Mouse (Mus musculus) layer of hippocampus, adult 11-12 months (tissue): Measurements from ENCODE around the gene Otoa.

ENCODE experiments used
- DNase-seq: peaks from one replicate; pipeline ENCODE4 v3.0.0; 2022; ENCODE audit warnings: low spot score

The Otoa gene

DNA sequence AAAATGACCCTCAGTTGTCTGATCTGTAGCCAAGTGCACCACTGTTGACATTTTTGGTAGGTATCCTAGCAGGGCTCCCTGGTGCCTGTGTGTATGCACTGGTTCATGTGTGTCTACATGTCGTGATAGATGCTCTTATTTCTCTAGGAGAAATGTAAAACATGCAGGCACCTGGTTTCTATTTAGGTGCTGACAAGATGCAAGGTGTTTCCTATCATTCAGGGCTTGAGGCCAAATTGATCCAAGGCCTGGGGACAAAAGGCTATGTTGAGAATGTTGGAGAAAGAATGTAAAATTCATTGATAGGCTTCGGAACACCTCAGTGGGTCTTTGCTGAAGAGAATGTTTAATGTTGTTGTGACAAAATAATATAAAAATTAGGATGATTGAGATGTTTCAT is 366 bp downstream of the Otoa start:
- DNase-seq: no peak

DNA sequence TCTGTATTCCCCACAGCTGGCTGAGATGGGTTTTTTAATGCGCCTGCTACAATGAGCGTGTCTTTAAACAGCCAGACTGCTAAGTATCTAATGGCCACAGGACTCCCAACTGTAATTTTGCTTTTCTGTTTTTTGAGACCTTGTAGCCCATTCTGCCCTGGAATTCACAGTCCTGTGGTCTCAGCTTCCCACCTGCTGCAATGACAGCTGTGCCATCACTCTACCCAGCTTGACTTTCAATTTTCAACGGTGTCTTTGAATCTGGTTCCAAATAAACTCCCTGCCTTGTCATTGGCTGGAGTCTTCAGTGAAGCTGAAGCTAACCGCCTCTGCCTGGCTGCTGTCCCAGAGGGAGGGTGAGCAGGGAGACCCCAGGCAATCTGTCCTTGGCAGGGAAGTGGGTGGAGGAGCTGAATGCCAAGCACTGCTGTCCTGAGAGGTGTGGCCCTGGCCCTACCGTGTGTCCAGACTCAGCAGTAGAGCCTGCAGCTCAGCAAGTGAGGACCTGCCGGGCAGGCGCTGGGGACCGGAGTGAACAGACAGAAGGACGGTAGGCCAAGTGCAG is 1.6 kb downstream of the Otoa start:
- DNase-seq: no peak

DNA sequence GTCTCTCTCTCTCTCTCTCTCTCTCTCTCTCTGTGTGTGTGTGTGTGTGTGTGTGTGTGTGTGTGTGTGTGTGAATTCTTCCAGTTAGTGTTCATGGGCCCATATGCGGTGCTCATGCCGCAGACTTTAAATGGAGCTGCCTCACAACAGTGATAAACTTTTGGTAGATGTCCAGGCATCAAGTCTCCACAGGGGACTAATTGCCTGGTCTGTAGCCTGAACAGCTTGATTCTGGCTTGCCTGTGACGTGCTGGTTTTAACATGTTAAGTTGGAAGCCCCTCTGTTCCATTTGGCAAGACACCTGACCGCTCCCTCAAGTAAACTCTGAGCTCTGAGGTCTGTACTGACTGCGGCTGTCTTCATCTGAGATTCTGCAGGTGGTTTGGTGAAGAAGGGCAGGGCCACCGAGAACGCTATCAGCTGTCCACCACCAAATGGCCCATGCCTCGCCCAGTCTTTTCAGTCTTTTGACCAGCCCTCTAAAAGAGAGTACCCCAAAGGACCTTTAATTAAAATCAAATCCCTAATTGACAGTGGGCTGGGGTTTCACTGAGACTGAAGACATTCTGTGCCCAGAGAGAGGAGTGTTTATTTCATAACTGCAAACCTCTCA is 3.5 kb downstream of the Otoa start:
- no peak for DNase-seq

DNA sequence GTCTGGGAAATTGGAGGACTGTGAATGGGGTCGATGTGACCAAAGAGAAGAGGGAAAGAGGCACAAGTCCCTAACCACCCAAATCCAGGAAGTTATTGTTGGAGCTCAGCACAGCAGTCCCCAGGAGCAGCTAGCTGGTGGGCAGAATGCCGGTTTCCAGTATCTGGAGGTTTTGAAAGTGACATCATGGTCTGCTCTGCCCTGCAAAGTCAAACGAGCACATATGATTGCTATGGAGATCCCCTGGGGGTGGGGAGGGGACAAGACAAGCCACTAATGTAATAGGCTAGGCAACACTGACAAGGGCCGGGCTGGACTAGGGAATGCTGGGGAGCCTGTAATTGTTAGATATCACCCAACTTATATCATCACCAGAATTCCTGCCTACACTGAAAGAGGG is 4.0 kb downstream of the Otoa start:
- DNase-seq: no peak

DNA sequence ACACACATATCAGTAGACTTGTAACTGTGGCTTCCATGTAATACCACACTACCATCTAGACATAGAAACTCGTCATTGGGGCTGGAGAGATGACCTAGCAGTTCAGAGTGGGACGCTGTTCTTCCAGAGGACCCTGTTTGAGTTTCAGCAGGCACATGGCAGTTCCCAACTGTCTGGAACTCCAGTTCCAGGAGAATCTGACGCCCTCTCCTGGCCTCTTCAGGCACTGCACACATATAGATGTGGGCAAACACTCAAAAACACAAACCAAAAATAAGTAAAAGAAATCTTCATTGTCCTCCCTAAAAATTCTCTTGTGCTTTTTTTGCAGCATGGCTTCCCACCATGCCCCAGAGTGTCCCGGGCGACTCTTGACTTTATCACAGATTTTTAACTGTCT is 7.3 kb downstream of the Otoa start:
- DNase-seq: no peak

DNA sequence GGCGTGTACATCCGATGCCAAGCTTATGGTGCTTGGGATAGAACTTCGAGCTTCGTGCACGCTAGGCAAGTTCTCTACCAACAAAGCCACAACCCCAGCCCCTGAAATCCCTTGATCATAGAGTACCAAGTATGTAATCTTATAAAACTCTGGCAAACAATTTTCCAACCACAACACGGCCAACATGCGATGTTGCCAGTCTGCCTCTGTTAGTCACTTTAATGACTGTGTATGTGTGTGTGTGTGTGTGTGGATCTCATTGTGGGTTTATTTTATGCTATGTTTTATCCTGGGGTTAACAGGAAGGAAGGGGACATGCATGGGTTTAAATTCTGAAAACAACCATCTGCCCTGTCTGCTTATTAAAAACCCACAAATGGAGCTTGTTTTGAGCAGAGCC is 9.3 kb downstream of the Otoa start:
- DNase-seq: no peak

DNA sequence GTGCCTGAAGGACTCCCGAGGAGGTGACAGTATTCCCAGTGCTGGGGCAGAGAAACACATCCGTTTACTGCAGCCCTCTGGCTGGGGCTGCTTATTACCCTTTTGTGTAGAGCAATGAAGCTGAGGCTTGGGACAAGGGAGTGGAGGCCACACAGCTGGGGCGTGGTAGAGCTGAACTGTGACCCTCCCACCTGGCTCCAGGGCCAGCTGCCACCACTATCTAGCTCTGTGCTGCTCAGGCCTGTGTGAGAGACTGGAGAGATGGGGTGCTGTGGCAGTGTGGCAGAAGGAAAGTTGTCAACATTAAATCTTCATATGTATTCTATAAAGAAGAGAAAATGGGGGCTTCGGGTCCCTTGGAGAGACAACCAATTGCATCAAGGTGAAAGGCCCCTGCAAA is 11.6 kb downstream of the Otoa start:
- DNase-seq: no peak

GRCm38 (mm10) chr7:121098614-121099389 is 17.4 kb downstream of the Otoa start:
- DNase-seq: no peak

DNA sequence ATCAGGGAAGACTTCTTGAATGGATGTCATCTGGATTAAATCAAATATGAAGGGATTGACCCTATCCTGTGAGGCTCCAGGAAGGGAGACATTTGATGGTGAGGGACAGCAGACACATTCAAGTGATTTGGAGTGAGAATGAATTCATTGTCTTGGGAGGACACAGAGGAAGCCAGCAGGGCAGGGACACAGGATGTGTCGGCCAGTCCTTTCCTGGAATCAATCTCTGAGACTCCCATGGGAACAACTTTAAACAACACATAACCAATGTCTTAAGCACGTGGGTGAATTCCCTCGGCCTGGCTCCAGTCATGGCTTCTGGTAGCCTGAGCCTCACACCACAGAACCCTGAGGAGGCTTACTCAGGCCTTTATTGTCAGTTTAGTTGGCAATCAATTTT is 26.4 kb downstream of the Otoa start:
- DNase-seq: no peak

DNA sequence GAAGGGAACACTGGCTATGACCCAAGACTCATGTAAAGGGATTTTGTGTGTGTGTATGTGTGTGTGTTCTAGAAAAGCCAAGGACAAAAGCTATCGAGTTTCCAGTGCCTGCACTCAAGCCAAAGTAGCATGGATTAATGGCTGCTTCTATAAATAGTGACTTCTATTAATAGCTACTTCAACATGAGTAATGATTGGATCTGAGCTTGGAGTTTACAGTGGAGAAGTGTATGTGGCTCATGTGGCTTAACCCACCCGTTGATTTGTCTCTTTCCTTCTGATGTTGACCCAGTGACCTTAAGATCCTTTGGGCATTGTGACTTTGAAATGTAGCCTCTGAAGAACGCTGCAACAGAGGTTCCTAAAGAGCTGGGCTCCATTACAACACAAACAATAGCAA is 29.9 kb downstream of the Otoa start:
- no peak for DNase-seq

- no peak for DNase-seq
Measured at GRCm38 (mm10) chr7:121111762-121112161, 30.3 kb downstream of the Otoa start.

DNA sequence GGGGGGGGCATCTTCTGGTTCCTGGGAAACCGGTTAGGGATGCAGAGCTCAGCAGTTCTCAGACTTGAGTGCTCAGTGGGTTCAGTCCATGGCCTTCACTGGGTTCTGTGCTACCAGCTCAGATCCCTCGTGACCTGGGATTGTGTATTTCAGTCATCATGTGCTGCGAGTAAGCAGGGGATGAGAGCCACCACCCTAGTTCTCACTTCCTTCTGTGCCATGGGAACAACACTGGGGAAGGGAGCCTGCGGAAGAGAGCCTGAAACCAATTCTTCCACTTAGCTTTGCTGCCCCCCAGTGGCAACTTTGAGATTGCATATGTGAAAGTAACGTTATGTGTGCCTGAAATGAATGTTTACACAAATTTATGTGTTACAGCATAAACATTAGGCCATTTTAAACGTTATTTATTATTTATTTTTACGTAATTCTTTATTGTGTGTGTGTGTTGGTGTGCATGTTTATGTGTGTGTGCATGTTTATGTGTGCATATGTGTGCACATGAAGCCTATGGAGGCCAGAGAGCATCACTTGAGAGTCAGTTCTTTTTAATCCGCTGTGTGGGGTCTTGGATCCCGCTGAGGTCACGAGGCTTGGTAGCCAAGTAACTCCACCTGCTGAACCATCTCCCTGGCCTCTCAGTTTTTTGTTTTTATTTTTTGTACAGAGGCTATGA is 38.8 kb downstream of the Otoa start:
- peak; percentile 91 for DNase-seq

- DNase-seq: no peak
Measured at GRCm38 (mm10) chr7:121130837-121131236, 49.4 kb downstream of the Otoa start.

DNA sequence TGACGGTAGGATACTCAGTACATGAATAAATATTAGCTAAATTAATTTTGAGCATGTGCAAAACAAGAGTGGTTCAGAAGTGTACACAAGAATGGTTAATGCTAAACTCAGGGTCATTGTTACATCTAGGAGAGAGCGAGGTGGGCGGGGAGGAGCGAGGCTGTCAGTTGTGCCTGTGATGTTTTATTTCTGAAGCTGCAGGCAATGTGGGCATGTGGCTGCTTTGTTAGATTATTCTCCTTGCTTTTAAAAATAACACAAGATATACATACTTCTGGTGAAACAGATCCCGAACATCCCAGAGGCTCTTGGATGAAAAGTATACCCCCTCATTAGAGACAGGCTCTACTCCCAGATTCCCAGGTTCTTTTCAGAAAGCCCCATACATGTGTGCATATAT is 59.8 kb downstream of the Otoa start:
- DNase-seq: no peak

GRCm38 (mm10) chr7:121150662-121151061 is 69.2 kb downstream of the Otoa start:
- DNase-seq: no peak

- no peak for DNase-seq
Measured at GRCm38 (mm10) chr7:121152186-121152585, 70.7 kb downstream of the Otoa start.

DNA sequence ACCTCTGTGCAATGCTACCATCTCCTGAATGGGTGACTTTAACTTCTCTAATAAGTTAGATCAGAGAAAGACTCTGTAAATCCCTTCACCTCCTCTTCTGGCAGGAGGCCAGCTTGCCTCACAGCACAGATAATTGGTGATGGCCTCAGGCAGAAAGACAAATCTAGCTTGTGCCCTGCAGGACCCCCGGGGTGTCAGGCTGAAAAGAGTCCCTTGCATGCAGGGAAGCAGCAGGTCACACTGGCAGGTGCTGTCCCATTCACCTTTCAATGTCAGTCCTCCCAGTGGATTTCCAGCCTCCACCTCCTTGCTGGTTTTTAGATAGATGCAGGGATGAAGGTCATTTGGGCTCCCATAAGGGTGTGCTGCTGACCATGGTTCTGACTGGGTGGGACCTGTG is 84.2 kb downstream of the Otoa start:
- no peak for DNase-seq

GRCm38 (mm10) chr7:121171888-121172287 is 90.4 kb downstream of the Otoa start:
- DNase-seq: no peak

DNA sequence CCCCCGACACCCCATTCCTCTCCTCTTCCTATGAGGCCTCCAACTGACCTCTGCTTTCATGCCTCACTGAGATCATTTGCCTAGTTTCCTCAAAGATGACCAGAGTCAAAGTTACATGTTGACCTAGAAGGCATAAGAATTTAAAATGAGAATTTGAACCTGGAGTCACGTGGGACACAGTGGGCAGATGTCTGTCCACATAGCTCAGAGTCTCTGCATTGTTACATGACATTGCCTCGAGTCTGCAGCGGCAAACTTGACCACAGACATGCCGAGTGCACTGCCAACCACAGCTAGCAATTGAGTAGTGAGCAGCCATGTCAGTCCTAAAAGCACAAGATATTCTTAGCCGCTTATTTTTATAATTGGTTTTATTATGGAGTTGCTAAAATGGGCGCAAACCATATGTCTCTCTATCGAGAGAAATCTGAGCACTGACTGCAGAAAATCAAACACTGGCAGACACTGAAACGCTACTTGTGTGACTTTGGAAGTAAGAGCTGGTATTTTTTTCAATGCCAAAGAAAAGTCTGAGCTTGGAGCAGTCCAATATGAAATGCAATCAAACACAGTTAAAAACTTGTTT is 105.8 kb downstream of the Otoa start:
- DNase-seq: no peak

GRCm38 (mm10) chr7:121188976-121189375 is 107.5 kb downstream of the Otoa start:
- no peak for DNase-seq

DNA sequence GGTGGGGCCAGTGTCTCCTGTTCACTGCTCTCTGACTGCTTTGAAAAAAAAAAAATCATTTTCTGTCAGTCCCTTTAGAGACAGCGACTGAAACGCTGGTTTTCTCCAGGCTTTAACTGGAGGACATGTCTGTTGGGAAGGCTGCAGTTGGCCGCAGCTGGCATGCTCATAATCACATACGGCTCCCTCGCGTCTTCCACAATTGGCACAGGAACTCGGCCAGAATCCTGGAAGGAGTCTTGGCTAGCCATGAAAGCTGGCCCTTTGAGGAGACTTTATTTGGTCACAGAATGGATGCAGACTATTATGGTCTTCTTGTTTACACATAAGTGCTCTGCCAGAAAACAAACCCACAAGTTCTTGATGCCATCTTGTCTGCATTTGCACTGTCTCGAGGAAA is 117.5 kb downstream of the Otoa start:
- peak; percentile 23 for DNase-seq

- peak; percentile 22 for DNase-seq
Measured at GRCm38 (mm10) chr7:121211804-121212203, 130.4 kb downstream of the Otoa start.
